Mouse (Mus musculus): ENCODE data around the gene Chrnb2. TPM values are rescaled to one million over a fixed set of nuclear protein-coding genes. Genes with fewer than 3 reads are reported as not detected.

Chrnb2 gene
- polyA plus RNA-seq, 1 experiment from 2014 or later = 0.31 TPM

DNA sequence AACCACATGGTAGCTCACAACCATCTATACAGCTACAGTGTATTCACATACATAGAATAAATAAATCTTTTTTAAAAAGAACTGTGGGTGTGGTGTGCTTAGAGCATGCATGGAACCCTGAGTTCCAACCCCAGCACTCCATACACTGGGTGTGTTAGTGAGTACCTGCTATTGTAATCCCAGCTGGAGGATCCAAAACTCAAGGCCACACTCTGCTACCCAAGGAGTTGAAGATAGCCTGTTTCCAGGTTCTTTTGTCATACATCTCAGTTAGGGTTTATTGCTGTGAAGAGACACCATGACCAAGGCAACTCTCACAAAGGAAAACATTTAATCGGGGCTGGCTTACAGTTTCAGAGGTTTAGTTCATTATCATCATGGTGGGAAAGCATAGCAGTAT, 65.5 kb downstream of the Chrnb2 start:
- WGBS (ENCODE audit: insufficient replicate concordance) = 81% methylated on average over 1 of the region's 1 CpGs
- ATAC-seq = no peak

More for the DNA sequence above, 65.5 kb downstream of the Chrnb2 start:
- Histone ChIP-seq H3K9ac (no peak overlapping the region), H3K9me3 (replicated peaks) (no peaks in the 10 kb centered on the region), H3K27me3 (replicated peaks) (peaks cover 6% of the 10 kb centered on the region; the same call in 1 of the 2 replicates), H3K27ac (no peak overlapping the region), H3K36me3 (no peaks in the 10 kb centered on the region), H3K4me2 (no peak overlapping the region), H3K4me3 (no peak overlapping the region), H3K4me1 (no peaks in the 10 kb centered on the region)

Other genes starting within 250 kb of the Chrnb2 start
- 0.12 TPM in 1 of 2 replicates, not detected in the other for gene Kcnn3, start 244.5 kb downstream of the Chrnb2 start, polyA plus RNA-seq (2016; fragmentation: Nextera tagmentation; extraction: Ambion mirVana)
- gene Adar, start 49.6 kb downstream of the Chrnb2 start, polyA plus RNA-seq (2016; fragmentation: Nextera tagmentation; extraction: Ambion mirVana) = 9.9 and 10.4 TPM in 2 replicates
- 8.4 and 9.7 TPM in 2 replicates for gene Ube2q1, start 9.0 kb upstream of the Chrnb2 start, polyA plus RNA-seq (2016; fragmentation: Nextera tagmentation; extraction: Ambion mirVana)
- gene She, start 66.7 kb upstream of the Chrnb2 start, polyA plus RNA-seq (2016; fragmentation: Nextera tagmentation; extraction: Ambion mirVana) = 2.9 and 3.1 TPM in 2 replicates
- 1.9 and 2.1 TPM in 2 replicates for gene Il6ra, start 148.6 kb upstream of the Chrnb2 start, polyA plus RNA-seq (2016; fragmentation: Nextera tagmentation; extraction: Ambion mirVana)
- gene Atp8b2, start 198.9 kb upstream of the Chrnb2 start, polyA plus RNA-seq (2016; fragmentation: Nextera tagmentation; extraction: Ambion mirVana) = 4.2 and 4.6 TPM in 2 replicates
- 131 and 150 TPM in 2 replicates for gene Hax1, start 234.1 kb upstream of the Chrnb2 start, polyA plus RNA-seq (2016; fragmentation: Nextera tagmentation; extraction: Ambion mirVana)

Data from liver, embryonic 12.5 days (tissue).